Mouse (Mus musculus) A20 (cell line): Measurements from ENCODE around the gene Myl9.
"Not testable (repeated sequence)": the region's sequence is repeated elsewhere in the genome, so short reads cannot be mapped to it uniquely, and the experiment has no call there.

Experiments
- DNase-seq: peaks from one replicate; pipeline ENCODE4 v3.0.0-alpha.2; 2011; ENCODE audit warnings: low read depth, low spot score

The Myl9 gene

DNA sequence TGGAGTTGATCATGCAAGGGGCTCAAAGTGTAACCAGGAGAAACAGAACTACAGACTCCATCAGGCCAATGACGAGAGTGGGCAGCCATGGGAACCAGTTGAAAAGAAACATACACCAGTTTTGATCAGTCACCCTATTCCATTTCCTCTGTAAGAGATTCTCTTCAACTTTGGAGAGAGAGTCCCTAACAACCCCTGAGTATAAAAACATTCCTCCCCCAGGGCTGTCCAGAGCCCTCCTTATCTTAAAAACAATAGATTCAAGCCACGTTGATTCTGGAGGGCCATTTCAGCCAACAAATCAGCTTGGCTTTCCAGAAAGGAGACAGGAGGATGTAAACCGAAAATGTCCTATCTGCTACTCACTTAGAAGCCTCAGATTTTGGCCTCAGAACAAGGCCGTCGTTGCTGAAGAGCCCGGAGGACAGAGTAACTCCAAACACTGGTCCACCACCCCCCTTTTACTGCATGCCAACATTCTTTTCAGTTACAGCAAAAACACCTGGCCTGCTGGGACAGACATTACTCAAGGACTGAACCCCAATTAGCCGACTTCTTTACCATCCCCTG is 8.9 kb downstream of the Myl9 start:
- no peak for DNase-seq

DNA sequence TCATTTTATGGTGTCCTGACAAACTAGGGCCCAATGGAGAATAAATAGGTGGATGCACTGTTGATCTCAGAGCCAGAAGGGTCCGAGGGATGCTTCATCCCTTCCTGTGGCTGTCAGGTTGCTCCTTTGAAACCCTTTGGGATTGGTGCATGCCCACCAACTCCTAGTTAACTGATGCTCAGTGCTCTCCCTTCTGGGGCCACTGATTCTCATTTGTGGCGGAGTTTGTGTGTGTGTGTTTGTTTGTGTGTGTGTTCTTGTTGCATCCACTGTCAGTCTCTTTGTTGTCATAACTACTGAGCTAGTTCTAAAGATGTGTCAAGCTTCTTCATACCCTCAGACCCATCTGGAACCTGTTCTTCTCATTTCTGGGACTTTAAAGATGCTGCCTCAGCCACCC is 9.7 kb downstream of the Myl9 start:
- no peak for DNase-seq

DNA sequence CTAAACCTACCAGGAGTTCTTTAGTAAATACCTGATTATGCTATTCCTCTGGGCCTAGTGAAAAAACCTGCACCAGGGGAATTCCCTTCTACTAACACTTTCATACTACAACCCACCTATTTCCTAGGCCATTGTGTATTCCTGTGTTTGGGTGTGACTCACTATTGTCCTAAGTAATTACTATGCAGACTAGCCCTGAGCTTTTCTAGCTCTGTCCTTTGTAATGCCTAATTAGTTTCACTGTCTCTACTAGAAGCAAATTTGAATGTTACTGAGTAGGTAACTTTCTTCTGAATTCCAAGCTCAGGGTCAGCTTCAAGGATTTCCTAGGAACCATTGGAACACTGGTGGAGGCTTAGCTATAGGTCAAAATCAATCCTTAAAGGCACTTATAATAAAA is 11.1 kb downstream of the Myl9 start:
- DNase-seq, result not testable (repeated sequence)

DNA sequence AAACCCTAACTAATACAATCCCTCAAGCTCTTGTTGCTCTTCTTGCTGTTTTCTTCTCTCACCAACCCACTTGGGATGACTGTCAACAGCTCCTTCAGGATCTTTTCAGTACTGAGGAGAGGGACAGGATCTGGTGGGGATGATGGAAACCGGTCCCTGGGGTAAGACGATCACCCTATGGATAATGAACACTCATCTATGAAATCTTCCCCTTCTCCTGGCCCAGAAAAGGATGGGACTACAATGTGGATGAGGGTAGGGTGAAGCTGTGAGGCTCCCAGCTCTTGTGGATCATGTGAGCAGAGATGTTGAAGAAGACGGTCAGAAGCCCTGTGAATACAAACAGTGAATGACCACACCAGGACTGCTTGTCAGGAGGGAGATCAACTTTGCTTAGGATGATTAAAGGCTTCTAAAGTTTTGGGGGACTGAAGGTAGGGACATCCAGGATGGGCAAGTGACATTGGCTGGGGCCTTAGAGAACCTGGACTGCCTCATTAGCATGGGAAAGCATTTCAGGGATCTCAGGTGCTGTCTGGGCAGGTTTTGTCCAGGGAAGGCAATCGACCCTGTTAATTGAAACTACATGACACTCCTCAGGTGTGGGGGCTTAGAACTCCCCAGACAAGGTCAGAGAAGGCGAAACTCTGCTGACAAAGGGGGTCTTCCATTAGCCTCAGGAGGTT is 12.0 kb downstream of the Myl9 start:
- no peak for DNase-seq

DNA sequence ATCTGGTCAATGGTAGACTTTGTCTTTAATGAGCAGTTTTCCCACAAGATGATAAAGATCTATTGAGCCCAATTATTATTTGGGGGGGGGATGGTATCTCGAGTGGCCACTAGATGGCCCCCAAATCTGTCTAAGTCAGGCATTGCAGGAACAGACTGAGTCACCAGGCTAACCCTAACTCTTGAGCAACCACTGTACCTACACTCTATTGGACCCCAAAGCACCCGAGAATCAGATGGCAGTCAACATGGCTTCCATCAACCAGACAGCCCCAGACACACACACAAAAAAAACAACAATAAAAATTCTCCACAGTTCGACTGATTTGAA is 12.5 kb downstream of the Myl9 start:
- DNase-seq, result peak; percentile 47

DNA sequence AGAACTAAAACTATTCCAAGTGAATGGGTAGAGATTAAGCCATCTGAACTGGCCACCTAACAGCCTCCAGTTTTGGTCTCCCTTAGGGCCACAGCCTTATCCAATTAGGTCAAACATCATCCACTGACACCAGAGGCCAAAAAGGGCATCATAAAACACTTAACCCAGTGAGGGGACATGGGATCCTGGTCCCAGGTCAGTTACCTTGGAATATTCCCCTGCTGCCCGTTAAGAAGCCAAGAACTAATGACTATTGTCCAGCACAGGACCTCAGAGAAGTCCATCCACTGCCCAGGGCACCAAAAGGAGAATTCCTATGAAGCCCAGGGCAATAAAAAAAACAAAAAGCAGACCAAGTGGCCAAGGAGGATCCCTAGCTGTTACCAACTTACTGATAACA is 13.6 kb downstream of the Myl9 start:
- DNase-seq, result no peak

DNA sequence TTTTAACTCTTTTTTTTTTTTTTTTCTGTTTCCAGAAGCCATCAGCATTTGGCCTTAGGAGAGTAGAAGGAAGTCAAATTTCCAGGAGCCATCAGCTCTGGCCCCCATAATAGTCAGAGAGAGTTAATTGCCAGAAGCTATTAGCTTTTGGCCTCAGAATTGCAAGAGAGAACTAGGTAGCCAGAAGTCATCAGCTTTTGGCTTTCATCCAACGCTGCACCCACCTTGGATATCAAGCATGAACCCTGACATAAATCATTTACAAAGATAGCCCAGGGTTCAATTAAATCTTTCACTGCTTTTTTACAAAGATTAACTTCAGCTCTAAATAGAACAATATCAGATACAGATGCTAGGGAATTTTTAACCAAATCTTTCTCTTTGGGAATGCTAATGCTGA is 23.3 kb downstream of the Myl9 start:
- DNase-seq, result no peak

DNA sequence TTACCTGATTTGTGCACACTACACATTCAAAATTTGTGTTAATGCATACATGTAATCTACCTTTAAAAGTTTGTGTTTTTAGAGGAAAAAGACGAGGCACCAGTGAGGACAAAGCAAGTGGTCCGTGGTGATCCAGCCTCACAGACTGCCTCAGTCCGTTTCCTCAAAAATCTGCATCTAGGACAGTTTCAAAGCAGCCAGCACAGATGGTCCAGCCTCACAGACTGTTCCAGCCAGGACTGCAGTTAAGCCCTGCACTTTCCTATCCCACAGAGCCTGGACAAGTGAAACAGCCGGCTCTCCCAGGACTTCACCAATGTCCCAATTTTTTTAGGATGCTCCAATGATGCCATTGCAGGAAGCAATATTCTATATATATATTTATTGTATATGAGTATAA is 25.8 kb downstream of the Myl9 start:
- no peak for DNase-seq

DNA sequence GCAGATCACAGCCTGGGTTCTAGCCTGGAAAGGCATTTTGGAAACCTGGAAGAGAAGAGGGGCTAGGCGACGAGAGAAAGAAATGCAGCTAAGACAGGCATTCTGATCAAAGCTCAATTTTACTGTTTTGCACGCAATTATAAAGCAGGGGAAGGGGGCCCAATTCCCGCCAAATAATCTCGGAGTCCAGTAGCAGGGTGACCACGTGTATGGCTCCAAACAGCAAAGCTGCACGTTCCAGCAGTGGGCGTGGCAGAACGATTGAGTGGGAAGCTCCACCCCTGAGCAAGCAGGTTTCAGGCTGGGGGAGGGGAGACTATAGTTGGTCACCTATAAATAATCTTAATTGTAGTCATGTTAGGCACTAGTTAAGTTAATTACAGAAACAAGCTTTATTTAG is 26.9 kb downstream of the Myl9 start:
- not testable (repeated sequence) for DNase-seq

DNA sequence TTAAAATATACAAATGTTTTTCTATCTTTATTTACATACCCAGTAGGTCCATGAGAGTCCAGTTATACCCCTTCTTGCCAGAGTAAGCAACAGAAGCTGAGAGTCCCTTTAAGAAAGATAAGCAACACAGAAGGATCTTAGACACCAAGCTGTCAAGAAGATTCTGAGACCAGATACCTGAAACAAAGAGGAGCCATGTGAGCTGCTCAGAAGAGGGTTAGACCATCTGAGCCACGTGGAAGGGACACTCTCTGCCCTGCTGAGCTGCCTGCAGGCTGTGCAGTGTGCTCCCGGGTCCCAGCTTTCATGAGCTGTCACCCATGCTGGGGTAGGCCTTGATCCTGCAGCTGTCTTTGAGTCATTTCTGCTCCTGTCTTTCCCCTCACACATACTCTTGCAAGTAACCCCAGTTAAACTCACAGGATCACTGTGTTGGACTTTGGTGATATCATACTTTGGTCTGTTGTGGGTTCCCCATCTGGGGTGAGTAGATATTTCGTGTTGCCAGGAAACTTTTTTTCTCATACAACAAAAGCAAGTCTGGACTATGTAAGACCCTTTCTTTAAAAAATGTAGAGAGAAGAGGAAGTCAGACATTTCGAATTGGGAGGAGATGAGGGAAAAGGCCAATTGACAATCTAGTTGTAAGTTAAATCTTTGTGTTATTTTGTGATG is 28.6 kb downstream of the Myl9 start:
- no peak for DNase-seq

DNA sequence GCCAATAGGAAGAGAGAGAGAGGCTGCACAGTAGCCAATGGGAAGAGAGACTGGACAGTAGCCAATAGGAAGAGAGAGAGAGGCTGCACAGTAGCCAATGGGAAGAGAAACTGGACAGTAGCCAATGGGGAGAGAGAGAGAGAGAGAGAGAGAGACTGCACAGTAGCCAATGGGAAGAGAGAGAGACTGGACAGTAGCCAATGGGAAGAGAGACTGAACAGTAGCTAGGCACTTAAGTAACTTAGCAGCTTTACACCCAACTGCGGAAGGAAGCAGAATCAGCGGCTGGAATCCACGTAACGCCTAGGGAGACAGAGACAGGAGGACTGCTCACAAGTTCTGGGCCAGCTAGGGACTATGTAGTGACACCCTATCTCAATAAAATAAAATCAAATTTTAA is 29.4 kb downstream of the Myl9 start:
- DNase-seq, result no peak

DNA sequence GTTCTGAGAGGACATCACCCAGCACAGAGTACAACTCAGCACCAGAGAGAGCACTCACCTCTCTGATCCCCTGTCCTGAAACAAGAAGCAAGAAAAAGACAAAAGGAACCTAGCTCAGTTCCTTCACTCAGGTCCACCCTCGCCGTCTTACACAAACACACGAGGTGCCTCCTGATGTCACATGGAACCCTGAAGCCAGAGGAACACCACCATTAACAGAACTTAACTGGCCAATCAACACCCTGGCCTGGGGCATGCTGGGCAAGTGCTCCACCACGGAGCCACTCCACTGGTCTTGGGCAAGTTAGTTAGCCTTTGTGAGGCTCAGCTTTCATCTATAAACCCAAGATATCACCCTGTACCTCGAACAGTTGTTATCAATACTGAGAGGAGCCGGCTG is 31.7 kb downstream of the Myl9 start:
- no peak for DNase-seq

DNA sequence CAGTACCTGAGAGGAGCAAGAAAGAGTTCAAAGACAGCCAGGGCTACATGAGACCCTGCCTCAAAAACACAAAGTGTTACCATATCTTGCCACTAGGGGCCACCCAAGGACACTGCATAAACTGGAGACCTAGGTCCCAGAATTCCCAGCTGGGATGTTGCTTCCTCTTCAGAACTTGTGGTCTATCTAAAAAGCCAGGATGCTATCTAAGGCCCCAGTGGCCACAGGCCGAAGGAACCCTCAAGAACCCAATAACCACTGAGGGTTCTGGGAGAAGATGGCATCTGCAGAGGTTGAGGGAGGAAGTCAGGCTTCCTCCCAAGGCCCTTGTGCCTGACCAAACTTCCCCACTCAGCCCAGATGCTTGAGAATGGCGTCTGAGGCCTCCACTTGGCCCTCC is 34.4 kb downstream of the Myl9 start:
- DNase-seq, result peak; percentile 48

DNA sequence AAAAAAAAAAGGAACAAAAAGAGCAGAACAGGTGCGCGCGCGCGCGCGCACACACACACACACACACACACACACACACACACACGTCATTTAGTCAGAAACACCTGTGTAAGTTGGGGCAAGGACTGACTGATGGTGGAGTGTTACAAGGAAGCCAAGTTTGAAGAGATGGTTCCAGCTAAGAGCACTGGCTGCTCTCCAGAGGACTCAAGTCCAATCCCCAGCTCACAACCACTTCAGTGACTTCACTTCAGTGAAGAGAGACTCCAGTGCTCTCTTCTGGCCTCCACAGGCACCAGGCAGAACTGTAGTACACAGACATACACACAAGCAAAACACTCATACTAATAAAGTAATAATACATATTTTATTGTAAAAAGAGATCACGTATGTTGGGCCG is 35.5 kb downstream of the Myl9 start:
- peak; percentile 40 for DNase-seq

DNA sequence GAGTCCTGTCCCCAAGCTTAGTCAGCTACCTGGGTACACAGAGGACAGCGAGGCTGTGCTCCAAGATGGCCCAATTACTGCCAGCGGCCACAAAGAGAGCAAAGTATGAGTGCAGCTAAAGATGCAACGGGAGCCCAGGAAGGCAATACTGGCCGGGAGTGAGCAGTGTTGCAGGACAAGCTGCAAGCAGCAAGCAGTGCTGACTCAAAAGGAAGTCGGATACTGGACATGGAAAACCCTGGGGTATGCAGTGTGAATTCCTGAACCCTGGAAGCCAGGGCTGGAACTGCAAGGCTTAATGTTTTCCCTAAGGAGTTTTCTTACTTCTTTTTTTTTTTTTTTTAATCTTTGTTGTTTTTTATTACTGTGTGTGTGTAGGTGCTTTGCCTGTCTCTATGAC is 36.3 kb downstream of the Myl9 start:
- no peak for DNase-seq

DNA sequence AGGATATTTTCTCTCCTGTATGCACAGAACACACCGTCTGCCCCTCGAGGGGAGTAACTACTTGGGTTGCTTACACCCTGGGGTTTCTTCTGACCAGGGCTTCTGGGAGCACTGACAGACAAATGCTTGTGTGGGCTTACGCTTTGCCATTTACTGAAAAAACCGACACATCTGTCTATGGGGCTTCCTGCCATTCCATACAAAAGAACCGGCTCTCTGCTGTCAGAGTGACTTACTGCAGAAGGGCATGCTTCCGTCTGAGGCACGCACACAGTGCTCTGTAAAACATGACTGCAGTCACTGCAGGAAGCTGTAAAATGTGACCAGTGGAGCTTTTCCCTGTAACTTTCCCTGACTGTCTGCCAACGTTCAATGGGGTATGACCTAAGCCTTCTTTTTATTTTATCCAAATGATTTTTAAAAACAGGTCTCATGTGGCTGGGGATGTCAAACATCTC is 39.2 kb downstream of the Myl9 start:
- DNase-seq, result no peak

DNA sequence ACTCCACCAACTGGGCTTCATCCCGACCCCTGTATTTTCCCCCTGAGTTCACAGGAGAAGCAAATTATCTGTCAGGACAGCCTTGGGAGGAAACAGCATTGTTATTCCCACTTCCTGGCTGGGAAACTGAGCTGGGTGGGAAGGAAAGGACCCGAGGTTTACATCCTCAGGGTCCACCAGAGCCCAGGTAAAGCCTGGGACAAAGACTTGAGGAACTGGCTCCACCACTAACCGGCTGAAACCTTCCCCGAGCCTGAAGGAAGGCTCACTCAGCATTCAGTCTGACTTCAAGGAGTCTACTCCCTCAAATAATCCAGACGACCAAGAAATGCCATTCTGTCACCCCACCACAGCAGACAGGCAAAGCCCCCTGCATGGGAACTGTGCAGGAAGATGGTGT is 39.7 kb downstream of the Myl9 start:
- DNase-seq, result no peak

DNA sequence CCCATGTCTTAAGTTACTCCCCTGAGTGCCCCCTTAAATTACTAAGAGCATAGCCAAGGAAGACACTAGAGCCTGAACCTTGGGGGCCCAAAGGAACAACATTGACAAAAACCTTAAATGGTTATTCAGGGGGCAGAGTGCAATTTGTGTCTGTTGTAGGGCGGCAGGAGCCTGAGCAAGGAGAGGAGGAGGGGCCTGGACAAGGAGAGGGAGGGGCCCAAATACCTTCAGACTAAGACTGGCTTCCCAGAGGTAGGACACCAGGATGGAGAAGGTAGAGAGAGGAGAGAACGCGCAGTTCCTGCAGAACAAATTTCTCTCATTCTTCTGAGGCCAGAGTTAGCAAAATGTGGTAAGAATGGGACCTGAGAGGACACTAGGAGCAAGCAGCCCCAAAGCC is 40.2 kb downstream of the Myl9 start:
- DNase-seq, result no peak

DNA sequence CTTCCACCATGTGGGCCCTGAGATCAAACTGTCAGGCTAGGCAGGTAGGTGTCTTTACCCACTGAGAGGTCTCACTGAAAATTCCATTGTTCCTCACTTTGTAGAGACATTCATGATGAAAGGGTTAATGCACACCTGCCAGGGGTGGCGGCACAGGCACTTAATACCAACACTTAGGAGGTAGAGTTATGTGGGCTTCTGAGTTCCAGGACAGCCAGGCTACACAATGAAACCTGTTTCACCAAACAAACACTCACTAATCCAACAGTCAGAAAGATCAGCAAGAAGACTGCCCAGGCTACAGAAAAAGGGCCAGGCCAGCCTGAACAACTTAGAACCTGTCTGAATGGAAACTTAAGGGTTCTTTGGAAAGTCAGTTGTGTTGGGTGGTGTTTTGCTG is 40.9 kb downstream of the Myl9 start:
- no peak for DNase-seq

DNA sequence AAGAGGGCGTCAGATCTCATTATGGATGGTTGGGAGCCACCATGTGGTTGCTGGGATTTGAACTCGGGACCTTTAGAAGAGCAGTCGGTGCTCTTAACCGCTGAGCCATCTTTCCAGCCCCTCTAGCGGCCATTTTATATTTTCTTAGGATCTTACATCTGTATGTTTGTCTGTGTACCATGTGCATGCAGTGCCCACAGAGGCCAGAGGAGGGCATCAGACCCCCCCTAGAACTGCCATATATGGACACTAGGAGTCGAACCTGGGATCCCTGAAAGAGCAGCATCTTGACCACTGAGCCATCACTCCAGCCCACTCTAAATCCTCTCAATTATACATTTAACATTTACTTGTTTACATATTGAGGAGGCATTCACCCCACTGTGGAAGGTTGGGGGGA is 49.9 kb downstream of the Myl9 start:
- not testable (repeated sequence) for DNase-seq
